Mouse (Mus musculus) limb, embryonic 10.5 days (tissue): ENCODE measurements around the gene Rbp7. TPM values are rescaled to one million over a fixed set of nuclear protein-coding genes. Genes with fewer than 3 reads are reported as not detected.
A peak's percentile ranks its signal among the peaks of the same experiment; 100 is the strongest.

Experiments
- DNase-seq: peaks from one replicate; pipeline ENCODE4 v3.0.0-alpha.2; 2017; ENCODE audit warnings: low spot score
- H3K27ac ChIP-seq: fragments of 300-500 bp; sonication (generic); 2 replicates; pipeline ENCODE4 v1.5.1; 2016; ENCODE audit warnings: mild to moderate bottlenecking
- H3K27me3 ChIP-seq: fragments of 300-500 bp; sonication (generic); 2 replicates; pipeline ENCODE4 v1.6.1; 2016; ENCODE audit warnings: low read depth, mild to moderate bottlenecking; ENCODE audit not compliant: poor library complexity, severe bottlenecking
- H3K36me3 ChIP-seq: fragments of 300-500 bp; sonication (generic); 2 replicates; pipeline ENCODE4 v1.6.1; 2016; ENCODE audit warnings: mild to moderate bottlenecking, moderate library complexity
- H3K4me1 ChIP-seq: fragments of 300-500 bp; sonication (generic); 2 replicates; pipeline ENCODE4 v1.6.1; 2016
- H3K4me3 ChIP-seq: fragments of 300-500 bp; sonication (generic); 2 replicates; pipeline ENCODE4 v1.5.1; 2016; ENCODE audit warnings: mild to moderate bottlenecking, moderate library complexity
- H3K9me3 ChIP-seq: fragments of 300-500 bp; sonication (generic); replicated peaks from 2 replicates; pipeline ENCODE4 v1.6.1; 2016; ENCODE audit warnings: mild to moderate bottlenecking
- WGBS: fragments of 180-500 bp; shearing (Covaris S2); methylation state at CpG from one replicate; pipeline ENCODE4 v1.1.7; 2016; 5-methylcytosine and 5-hydroxymethylcytosine counted together
- polyA plus RNA-seq: library from polyadenylated mRNA; unstranded; fragments of >200 nt; fragmentation: Nextera tagmentation; extraction: Ambion mirVana; gene quantifications from 2 replicates; pipeline ENCODE4 v1.2.1, GENCODE M21; 2016

Rbp7 gene
- polyA plus RNA-seq, 1 experiment from 2014 or later = not detected

- Histone ChIP-seq H3K4me3 (peak overlapping the region; percentile 23), H3K27ac (peak overlapping the region; percentile 38), H3K36me3 (peaks cover 30% of the 10 kb centered on the region), H3K9me3 (no peaks in the 10 kb centered on the region), H3K27me3 (no peaks in the 10 kb centered on the region), H3K4me1 (peaks cover 48% of the 10 kb centered on the region)
- WGBS = 75% methylated on average over 10 of the region's 10 CpGs
- DNase-seq = no peak
Observed at GRCm38 (mm10) chr4:149416417-149416816, 38.4 kb downstream of the Rbp7 start.

- peak; percentile 60 for DNase-seq
- no peaks in the 10 kb centered on the region for H3K9me3 ChIP-seq
- 28% methylated on average over 13 of the region's 13 CpGs for WGBS
- H3K27ac ChIP-seq = peak overlapping the region; percentile 38
- H3K4me3 ChIP-seq = peak overlapping the region; percentile 23
- peaks cover 30% of the 10 kb centered on the region for H3K36me3 ChIP-seq
- peaks cover 48% of the 10 kb centered on the region for H3K4me1 ChIP-seq
- H3K27me3 ChIP-seq = no peaks in the 10 kb centered on the region
Observed at GRCm38 (mm10) chr4:149415651-149416169, 39.1 kb downstream of the Rbp7 start.

DNA sequence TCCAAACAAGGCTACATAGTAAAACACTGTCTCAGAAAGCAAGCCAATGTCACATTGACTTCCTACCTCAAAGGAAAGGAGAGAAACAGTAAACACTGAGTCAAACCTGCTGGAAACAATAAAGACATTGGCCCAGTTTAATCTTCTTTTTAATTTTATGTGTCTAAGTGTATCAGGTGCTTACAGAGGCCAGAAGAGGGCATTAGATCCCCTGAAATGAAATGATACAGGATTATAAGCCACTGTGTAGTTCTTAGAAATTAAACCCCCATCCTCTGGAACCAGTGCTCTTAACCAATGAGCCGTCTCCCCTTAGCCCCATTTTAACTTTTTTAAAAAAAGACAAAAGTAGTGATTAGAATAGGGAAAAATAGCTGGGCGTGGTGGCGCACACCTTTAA, 40.5 kb downstream of the Rbp7 start:
- 97% methylated on average over 3 of the region's 3 CpGs for WGBS
- Histone ChIP-seq H3K4me3 (no peak overlapping the region), H3K4me1 (peaks cover 44% of the 10 kb centered on the region), H3K27ac (no peak overlapping the region), H3K9me3 (no peaks in the 10 kb centered on the region), H3K36me3 (peaks cover 35% of the 10 kb centered on the region), H3K27me3 (no peaks in the 10 kb centered on the region)
- DNase-seq = no peak

DNA sequence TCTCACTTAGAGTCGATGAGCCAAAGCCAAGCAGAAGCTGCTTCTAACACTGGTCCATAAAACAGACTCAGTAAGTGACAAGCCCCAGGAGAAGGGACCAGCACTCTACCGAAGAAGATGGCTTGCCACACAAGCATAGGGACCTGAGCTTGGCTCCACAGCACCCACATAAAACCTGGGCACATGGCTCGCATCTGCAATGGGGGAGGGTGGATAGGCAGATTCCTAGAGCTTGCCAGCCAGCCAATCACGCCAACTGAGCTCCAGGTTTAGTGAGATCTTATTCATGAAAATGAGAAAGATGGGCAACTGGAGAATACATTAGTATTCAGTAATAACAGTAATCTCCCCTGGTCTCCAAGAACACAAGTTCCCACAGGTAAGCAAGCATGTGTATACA, 45.0 kb downstream of the Rbp7 start:
- no peak overlapping the region for H3K27ac ChIP-seq
- no peaks in the 10 kb centered on the region for H3K27me3 ChIP-seq
- H3K36me3 ChIP-seq = peaks cover 63% of the 10 kb centered on the region
- no peaks in the 10 kb centered on the region for H3K9me3 ChIP-seq
- peaks cover 16% of the 10 kb centered on the region for H3K4me1 ChIP-seq
- no peak overlapping the region for H3K4me3 ChIP-seq
- no peak for DNase-seq
- 92% methylated on average over 4 of the region's 4 CpGs for WGBS

GRCm38 (mm10) chr4:149408331-149408730, 46.4 kb downstream of the Rbp7 start:
- no peak overlapping the region for H3K27ac ChIP-seq

DNA sequence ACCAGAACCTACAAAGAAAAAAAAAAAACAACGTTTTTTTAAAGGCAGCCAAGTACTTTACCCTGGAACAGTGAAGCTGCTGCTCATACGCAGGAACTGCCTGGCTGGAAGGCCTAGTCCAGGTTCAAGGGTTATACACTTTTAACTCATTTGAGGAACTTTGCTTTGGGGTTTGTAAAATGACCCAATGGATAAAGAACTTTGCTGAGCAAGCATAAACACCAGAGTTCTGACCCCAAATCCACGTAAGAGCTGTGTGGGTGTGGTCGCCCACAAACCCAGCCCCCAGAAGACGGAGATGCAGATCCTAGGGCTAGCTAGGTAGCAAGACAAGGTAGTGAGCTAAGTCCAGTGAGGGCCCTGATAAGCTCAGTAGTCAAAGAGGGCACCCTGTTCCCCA, 47.3 kb downstream of the Rbp7 start:
- Histone ChIP-seq H3K27ac (no peak overlapping the region), H3K4me1 (peaks cover 37% of the 10 kb centered on the region)

More at GRCm38 (mm10) chr4:149408331-149408730, 46.4 kb downstream of the Rbp7 start:
- Histone ChIP-seq H3K9me3 (no peaks in the 10 kb centered on the region), H3K36me3 (peaks cover 63% of the 10 kb centered on the region), H3K4me3 (no peak overlapping the region), H3K27me3 (no peaks in the 10 kb centered on the region), H3K4me1 (peaks cover 29% of the 10 kb centered on the region)
- WGBS = 89% methylated on average over 6 of the region's 6 CpGs
- no peak for DNase-seq

DNA sequence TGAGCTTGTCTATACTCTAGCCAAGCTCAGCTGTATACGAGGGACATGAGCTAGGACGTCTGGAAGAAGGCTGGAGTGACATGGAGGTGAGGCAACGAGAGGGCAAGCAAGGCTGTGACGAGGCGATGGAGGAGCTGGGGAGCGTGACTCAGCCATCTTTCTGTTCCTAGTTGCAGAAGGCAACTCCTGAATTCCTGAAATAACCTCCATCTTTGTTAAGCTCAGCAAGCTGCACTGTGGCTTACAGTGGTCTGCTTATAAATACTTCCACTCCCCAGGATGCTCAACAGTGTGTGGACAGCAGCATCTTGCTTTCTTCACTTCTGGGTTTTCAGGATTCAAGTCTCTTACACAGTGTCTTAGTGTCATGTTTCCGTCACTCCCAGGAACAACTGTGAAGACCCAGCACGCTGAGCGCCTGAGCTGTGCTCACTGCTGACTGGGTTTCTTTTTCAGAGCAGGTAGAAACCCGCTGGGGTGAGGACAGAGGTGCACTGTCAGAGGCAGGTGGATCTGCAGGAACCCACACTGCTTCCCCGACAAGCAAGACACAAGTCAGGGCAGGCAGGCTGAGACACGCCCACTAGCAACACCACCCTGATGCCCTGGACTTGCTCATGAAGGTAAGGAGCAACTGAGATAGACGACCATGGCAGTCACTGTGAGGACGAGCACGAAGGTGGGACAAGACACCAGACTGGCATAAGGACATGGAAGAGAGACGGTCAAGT, 48.9 kb downstream of the Rbp7 start:
- H3K27me3 ChIP-seq = no peaks in the 10 kb centered on the region
- H3K27ac ChIP-seq = no peak overlapping the region
- peaks cover 42% of the 10 kb centered on the region for H3K36me3 ChIP-seq
- no peaks in the 10 kb centered on the region for H3K9me3 ChIP-seq
- WGBS = 76% methylated on average over 16 of the region's 16 CpGs
- H3K4me3 ChIP-seq = no peak overlapping the region
- DNase-seq = no peak
- peaks cover 37% of the 10 kb centered on the region for H3K4me1 ChIP-seq

More for the DNA sequence above, 47.3 kb downstream of the Rbp7 start:
- Histone ChIP-seq H3K36me3 (peaks cover 57% of the 10 kb centered on the region), H3K4me3 (no peak overlapping the region), H3K9me3 (no peaks in the 10 kb centered on the region), H3K27me3 (no peaks in the 10 kb centered on the region)
- no peak for DNase-seq
- 82% methylated on average over 5 of the region's 5 CpGs for WGBS

DNA sequence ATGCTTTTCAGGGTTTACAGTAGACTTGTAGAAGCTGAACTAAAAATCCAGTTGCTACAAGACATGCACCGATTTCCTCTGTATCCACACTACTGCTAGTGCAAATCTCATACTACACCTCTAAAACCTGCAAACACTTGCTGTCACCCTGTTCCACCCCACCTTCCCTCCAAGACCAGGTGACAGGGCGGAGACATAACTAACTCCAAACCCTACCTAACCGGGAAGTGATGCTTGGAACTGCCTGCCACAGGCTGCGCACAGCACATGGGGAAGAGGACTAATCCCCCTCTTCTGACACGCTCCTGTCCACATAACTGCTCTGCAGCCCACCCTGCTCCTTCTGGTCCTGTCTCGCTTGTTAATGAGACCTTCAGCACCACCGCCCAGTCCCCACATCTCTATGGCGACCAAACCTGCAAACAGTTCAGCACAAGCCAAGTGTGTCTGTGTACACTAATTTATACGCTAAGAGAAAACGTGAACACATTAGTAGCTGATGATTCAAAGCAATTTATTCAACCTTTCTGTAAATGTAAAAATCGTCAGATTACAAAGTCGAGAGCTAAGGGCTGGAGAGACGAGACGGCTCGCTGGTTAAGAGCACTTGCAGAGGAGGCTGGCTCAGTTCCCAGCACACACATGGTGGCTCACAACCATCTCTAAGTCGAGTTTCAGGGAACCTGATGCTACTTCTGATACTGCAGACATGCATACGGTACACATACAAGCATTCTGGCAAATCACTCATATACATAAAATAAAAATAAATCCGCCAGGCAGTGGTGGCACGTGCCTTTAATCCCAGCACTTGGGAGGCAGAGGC, 49.9 kb downstream of the Rbp7 start:
- H3K4me3 ChIP-seq = no peak overlapping the region
- peaks cover 37% of the 10 kb centered on the region for H3K4me1 ChIP-seq
- H3K9me3 ChIP-seq = no peaks in the 10 kb centered on the region
- no peak overlapping the region for H3K27ac ChIP-seq
- no peaks in the 10 kb centered on the region for H3K27me3 ChIP-seq
- 87% methylated on average over 19 of the region's 19 CpGs for WGBS
- no peak for DNase-seq
- peaks cover 32% of the 10 kb centered on the region for H3K36me3 ChIP-seq

DNA sequence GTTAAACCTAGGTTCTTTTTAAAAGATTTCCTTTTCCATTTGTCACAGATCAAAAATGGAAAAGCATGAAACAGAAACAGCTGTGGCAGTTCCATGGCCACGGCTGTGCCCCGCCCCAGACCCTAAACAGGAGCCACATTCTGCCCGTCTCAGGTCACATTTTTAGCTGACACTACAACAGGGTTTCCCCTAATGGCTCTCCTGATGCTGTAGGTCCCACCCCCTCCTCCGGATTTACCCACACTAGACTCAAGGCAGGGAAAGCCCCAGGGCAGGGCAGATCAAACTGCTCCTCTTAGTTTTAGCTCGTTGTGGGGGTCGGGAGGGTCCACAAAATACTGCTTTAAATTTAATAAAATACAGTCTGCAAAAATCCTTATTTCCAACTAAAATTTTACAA, 51.7 kb downstream of the Rbp7 start:
- Histone ChIP-seq H3K27me3 (no peaks in the 10 kb centered on the region), H3K27ac (no peak overlapping the region), H3K4me1 (peaks cover 42% of the 10 kb centered on the region), H3K4me3 (no peak overlapping the region), H3K36me3 (peaks cover 32% of the 10 kb centered on the region), H3K9me3 (no peaks in the 10 kb centered on the region)
- WGBS = 35% methylated on average over 6 of the region's 6 CpGs
- DNase-seq = no peak

DNA sequence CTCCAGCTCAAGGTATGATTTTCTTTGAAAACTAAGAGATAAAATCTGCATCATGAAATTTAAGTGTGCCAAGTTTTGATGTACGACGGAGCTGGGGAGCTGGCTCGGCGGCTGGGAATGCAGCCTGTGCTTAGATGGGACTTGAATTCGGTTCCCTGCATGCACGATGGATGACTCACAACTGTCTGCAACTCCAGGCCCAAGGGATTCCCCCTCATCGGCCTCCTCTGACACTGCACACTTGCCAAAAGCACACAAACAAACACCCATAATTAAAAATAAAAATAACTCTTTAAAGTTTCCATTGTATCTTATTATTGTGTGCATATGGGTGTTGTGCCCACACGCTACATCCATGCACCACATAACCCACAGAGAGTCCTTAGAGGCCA, 53.2 kb downstream of the Rbp7 start:
- Histone ChIP-seq H3K36me3 (peaks cover 34% of the 10 kb centered on the region), H3K27me3 (no peaks in the 10 kb centered on the region), H3K27ac (no peak overlapping the region), H3K4me3 (no peak overlapping the region), H3K9me3 (no peaks in the 10 kb centered on the region), H3K4me1 (peaks cover 48% of the 10 kb centered on the region)
- DNase-seq = no peak
- 89% methylated on average over 8 of the region's 8 CpGs for WGBS

- Histone ChIP-seq H3K27me3 (no peaks in the 10 kb centered on the region), H3K4me1 (peaks cover 52% of the 10 kb centered on the region), H3K9me3 (no peaks in the 10 kb centered on the region), H3K4me3 (no peak overlapping the region), H3K36me3 (peaks cover 35% of the 10 kb centered on the region), H3K27ac (no peak overlapping the region)
- DNase-seq = no peak
- WGBS = 83% methylated on average over 12 of the region's 12 CpGs
Observed at GRCm38 (mm10) chr4:149400878-149401590, 53.7 kb downstream of the Rbp7 start.
